Mouse (Mus musculus) liver, embryonic 14.5 days (tissue): ENCODE results near the gene Timp2.

Source experiments
- CTCF ChIP-seq: IDR thresholded peaks from 2 replicates; pipeline ENCODE4 v1.5.1; 2016; ENCODE audit warnings: antibody characterized with exemption, low read depth, control low read depth
- EP300 ChIP-seq: IDR thresholded peaks from 2 replicates; pipeline ENCODE4 v1.6.1; 2016; ENCODE audit warnings: antibody characterized with exemption, low read depth

- TF ChIP-seq CTCF (no peak), EP300 (no peak)
Measured at GRCm38 (mm10) chr11:118369251-118369650, 13.7 kb upstream of the Timp2 start.
